Mouse (Mus musculus) cortical plate, adult 2 months (tissue): ENCODE results near the gene Hcar2. TPM values are rescaled to one million over a fixed set of nuclear protein-coding genes. Genes with fewer than 3 reads are reported as not detected.

Experiments
- H3K27ac ChIP-seq: fragments of 200-500 bp; 2 replicates; pipeline ENCODE4 v1.5.1; 2012; ENCODE audit warnings: low read length, control low read depth, inconsistent platforms; ENCODE audit not compliant: insufficient read depth
- H3K4me1 ChIP-seq: fragments of 200-500 bp; 2 replicates; pipeline ENCODE4 v1.6.1; 2011; ENCODE audit warnings: low read length; ENCODE audit not compliant: control insufficient read depth, insufficient read depth
- H3K4me3 ChIP-seq: fragments of 200-500 bp; 2 replicates; pipeline ENCODE4 v1.5.1; 2011; ENCODE audit warnings: mild to moderate bottlenecking, low read length, control low read depth; ENCODE audit not compliant: insufficient read depth
- CTCF ChIP-seq: fragments of 200-500 bp; IDR thresholded peaks from 2 replicates; pipeline ENCODE4 v1.5.1; 2011; ENCODE audit warnings: mild to moderate bottlenecking, control low read depth, low read length; ENCODE audit not compliant: insufficient read depth; ENCODE audit errors: extremely low read depth
- POLR2A ChIP-seq: fragments of 200-500 bp; IDR thresholded peaks from 2 replicates; pipeline ENCODE4 v1.6.1; 2011; ENCODE audit warnings: mild to moderate bottlenecking, low read length, control low read depth; ENCODE audit not compliant: insufficient read depth; ENCODE audit errors: extremely low read depth
- polyA plus RNA-seq: library from polyadenylated mRNA; depleted of rRNA; stranded (reverse); fragments of >200 nt; gene quantifications from 2 replicates; pipeline ENCODE4 v1.2.3, GENCODE M21; 2012; rRNA removed

Hcar2 gene
- polyA plus RNA-seq = 0.04 and 0.06 TPM in 2 replicates

- TF ChIP-seq POLR2A (no peak), CTCF (no peak)
- Histone ChIP-seq H3K4me3 (no peak within 1 kb of the TSS), H3K27ac (no peak within 1 kb of the TSS), H3K4me1 (no peaks in the 10 kb centered on the region)
These were observed at the start of gene Hcar2 for GRCm38 (mm10) chr5:123865365-123865764. Hcar2 (minus strand) TSS chr5:123865499.

- no peaks in the 10 kb centered on the region for H3K4me1 ChIP-seq
- H3K27ac ChIP-seq = no peak overlapping the region
- no peak for TF ChIP-seq POLR2A
- TF ChIP-seq CTCF = no peak
- H3K4me3 ChIP-seq = no peak overlapping the region
These were observed 49.6 kb upstream of the Hcar2 start for GRCm38 (mm10) chr5:123914852-123915251.

GRCm38 (mm10) chr5:123907631-123907977, 42.3 kb upstream of the Hcar2 start:
- H3K27ac ChIP-seq = 0 out of 2 replicates have a peak overlapping the region, but pooled peaks have one; percentile 30
- no peak for TF ChIP-seq POLR2A
- TF ChIP-seq CTCF = no peak
- H3K4me1 ChIP-seq = peaks cover 2% of the 10 kb centered on the region
- peak overlapping the region; percentile 74 for H3K4me3 ChIP-seq

- Histone ChIP-seq H3K4me3 (peak within 1 kb of the TSS; percentile 74), H3K4me1 (peaks cover 2% of the 10 kb centered on the region), H3K27ac (0 out of 2 replicates have a peak within 1 kb of the TSS, but pooled peaks have one; percentile 30)
- TF ChIP-seq POLR2A (peak; percentile 84), CTCF (peak; percentile 73)
These were observed 41.8 kb upstream of the Hcar2 start, which contains the start of gene Denr for GRCm38 (mm10) chr5:123906976-123907630. Denr (plus strand) TSS chr5:123907175.

DNA sequence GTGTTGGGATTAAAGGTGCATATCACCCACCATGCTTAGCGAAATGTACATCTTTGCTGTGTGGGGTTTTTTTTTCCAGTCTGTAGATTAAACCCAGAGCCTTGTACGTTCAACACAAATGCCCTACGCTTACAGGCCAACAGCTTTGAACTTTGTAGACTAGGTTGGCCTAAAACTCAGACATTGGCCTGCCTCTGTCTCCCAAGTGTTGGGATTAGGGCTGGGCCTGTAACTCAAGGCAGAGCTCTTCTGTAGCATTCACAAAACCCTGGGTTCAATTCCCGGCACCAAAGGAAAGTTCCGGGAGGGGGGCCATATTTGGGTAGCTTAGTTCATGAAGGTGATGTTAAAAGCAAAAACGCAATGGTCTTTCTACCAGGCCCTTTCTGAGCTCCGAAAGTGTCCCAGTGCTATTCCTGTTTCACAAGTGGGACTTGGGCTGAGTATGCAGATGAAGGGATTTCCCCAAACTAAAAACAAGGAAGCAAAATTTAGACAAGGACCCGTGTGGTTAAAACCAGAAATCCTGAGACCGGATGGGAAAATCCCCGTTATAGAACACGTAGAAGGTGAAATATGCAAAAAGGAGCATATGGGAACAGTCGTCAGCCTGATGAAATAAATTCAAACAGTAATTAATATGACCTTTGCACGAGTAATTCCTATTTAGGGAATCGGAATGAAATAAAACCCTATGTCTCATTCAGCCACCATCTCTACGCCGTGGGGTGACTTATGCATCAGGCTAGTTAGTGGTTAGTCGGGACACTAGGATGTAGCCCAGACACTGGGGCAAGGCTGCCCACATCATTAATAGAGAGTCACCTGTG, 41.1 kb upstream of the Hcar2 start:
- Histone ChIP-seq H3K4me1 (peaks cover 2% of the 10 kb centered on the region), H3K27ac (no peak overlapping the region), H3K4me3 (peak overlapping the region; percentile 74)
- TF ChIP-seq CTCF = no peak
- no peak for TF ChIP-seq POLR2A

- TF ChIP-seq POLR2A (no peak), CTCF (0 out of 2 replicates have a peak, but pooled peaks have one; percentile 4)
- H3K4me1 ChIP-seq = peaks cover 2% of the 10 kb centered on the region
- H3K27ac ChIP-seq = no peak overlapping the region
- no peak overlapping the region for H3K4me3 ChIP-seq
These were observed 38.9 kb upstream of the Hcar2 start for GRCm38 (mm10) chr5:123904059-123904672.

DNA sequence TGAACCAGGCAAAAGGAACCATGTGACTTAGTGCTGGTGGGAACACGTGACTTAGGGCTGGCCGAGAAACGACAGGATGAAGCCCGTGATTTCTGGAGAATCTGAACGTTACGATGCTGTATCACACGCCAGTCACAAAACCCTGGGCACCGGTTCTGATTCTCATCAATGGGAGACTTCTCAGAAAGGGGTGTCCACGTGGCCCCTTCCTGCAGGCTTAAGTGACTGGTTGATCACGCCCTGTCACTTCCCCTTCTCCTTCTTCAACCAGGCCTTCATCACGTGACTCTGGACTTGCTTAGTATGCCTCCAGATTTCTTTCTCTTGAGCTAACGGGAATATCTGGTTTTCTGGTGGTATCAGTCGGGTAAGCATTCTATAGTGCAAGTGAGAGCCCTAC, 32.1 kb upstream of the Hcar2 start:
- no peak overlapping the region for H3K27ac ChIP-seq
- TF ChIP-seq POLR2A (no peak), CTCF (no peak)

GRCm38 (mm10) chr5:123896395-123896794, 31.1 kb upstream of the Hcar2 start:
- TF ChIP-seq POLR2A (no peak), CTCF (no peak)
- no peak overlapping the region for H3K27ac ChIP-seq
- no peaks in the 10 kb centered on the region for H3K4me1 ChIP-seq
- H3K4me3 ChIP-seq = no peak overlapping the region

More for the DNA sequence above, 32.1 kb upstream of the Hcar2 start:
- Histone ChIP-seq H3K4me1 (no peaks in the 10 kb centered on the region), H3K4me3 (no peak overlapping the region)

DNA sequence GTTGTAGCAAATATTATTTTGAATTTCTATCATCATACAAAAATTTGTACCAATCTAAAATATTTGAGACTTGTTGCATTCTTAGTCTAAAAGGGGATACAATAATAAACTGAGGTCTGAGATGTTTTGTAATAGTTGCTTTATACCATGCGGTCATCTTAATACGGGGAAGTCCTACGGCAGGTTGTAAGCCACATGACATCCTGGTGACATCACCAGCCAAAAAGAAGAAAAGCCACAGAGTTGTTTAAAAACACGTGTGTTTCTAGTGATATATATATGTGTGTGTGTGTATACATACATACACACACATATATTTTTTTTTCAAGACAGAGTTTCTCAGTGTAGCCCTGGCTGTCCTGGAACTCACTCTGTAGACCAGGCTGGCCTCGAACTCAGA, 28.2 kb upstream of the Hcar2 start:
- no peak for TF ChIP-seq POLR2A
- H3K27ac ChIP-seq = no peak overlapping the region
- H3K4me1 ChIP-seq = no peaks in the 10 kb centered on the region
- H3K4me3 ChIP-seq = no peak overlapping the region

DNA sequence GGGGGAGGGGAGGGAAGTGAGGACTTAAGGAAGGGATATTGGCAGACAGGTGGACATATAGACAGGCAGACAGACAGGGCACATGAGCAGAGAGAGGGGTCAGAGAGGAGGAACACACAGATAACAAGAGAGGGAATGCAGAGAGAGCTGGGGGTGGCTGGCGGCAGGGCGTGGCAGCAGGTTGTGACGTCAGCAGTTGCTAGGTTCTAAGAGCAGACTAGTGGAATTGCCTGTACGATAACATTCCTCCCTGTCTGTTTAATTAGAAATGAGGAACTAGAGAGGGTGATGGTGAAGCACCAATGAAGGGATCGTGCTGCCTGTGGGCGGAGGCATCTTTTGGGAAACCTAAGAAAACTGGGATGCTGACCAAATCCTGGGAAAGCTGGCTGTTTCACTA, 26.4 kb upstream of the Hcar2 start:
- H3K4me1 ChIP-seq = no peaks in the 10 kb centered on the region
- H3K4me3 ChIP-seq = no peak overlapping the region
- TF ChIP-seq CTCF (no peak), POLR2A (no peak)
- H3K27ac ChIP-seq = no peak overlapping the region
